Mouse (Mus musculus) kidney, embryonic 14.5 days (tissue): ENCODE results near the gene Phldb1. TPM values are rescaled to one million over a fixed set of nuclear protein-coding genes. Genes with fewer than 3 reads are reported as not detected.
"Not testable (repeated sequence)": the region's sequence is repeated elsewhere in the genome, so short reads cannot be mapped to it uniquely, and the experiment has no call there.

Experiments
- ATAC-seq: fragments of 200-750 bp; cut with Nextera tagmentation; 2 replicates; pipeline ENCODE4 v1.8.0; 2017; ENCODE audit warnings: moderate number of reproducible peaks, mild to moderate bottlenecking, moderate TSS enrichment, moderate library complexity; ENCODE audit not compliant: low FRiP score, low TSS enrichment
- H3K27ac ChIP-seq: fragments of 300-500 bp; sonication (generic); 2 replicates; pipeline ENCODE4 v1.5.1; 2014; ENCODE audit warnings: low read depth, mild to moderate bottlenecking, low read length, moderate library complexity, mixed read lengths
- H3K27me3 ChIP-seq: fragments of 300-500 bp; sonication (generic); 2 replicates; pipeline ENCODE4 v1.6.1; 2014; ENCODE audit warnings: mild to moderate bottlenecking, low read length; ENCODE audit not compliant: control insufficient read depth, insufficient read depth
- H3K36me3 ChIP-seq: fragments of 300-500 bp; sonication (generic); 2 replicates; pipeline ENCODE4 v1.6.1; 2014; ENCODE audit warnings: low read length, mixed read lengths; ENCODE audit not compliant: control insufficient read depth, insufficient read depth
- H3K4me1 ChIP-seq: fragments of 300-500 bp; sonication (generic); 2 replicates; pipeline ENCODE4 v1.6.1; 2014; ENCODE audit warnings: low read length, mixed read lengths; ENCODE audit not compliant: control insufficient read depth, insufficient read depth
- H3K4me2 ChIP-seq: fragments of 300-500 bp; sonication (generic); replicated peaks from 2 replicates; pipeline ENCODE4 v1.6.1; 2014; ENCODE audit warnings: low read depth, mild to moderate bottlenecking, low read length
- H3K4me3 ChIP-seq: fragments of 300-500 bp; sonication (generic); 2 replicates; pipeline ENCODE4 v1.5.1; 2014; ENCODE audit warnings: mild to moderate bottlenecking, low read length
- H3K9ac ChIP-seq: fragments of 300-500 bp; sonication (generic); 2 replicates; pipeline ENCODE4 v1.6.1; 2014; ENCODE audit warnings: low read depth, mild to moderate bottlenecking, low read length, moderate library complexity
- H3K9me3 ChIP-seq: fragments of 300-500 bp; sonication (generic); 2 replicates; pipeline ENCODE4 v1.6.1; 2016; ENCODE audit warnings: low read length; ENCODE audit not compliant: control insufficient read depth
- WGBS: fragments of 180-500 bp; shearing (Covaris S2); extraction: QIAGEN DNeasy Blood & Tissue Kit; methylation state at CpG from one replicate; pipeline ENCODE4 v1.1.7; 2014; 5-methylcytosine and 5-hydroxymethylcytosine counted together
- polyA plus RNA-seq: library from polyadenylated mRNA; unstranded; fragments of >200 nt; fragmentation: Nextera tagmentation; extraction: Ambion mirVana; gene quantifications from 2 replicates; pipeline ENCODE4 v1.2.1, GENCODE M21; 2014

Phldb1 gene
- polyA plus RNA-seq, 1 experiment from 2014 or later: 28.7 TPM

GRCm38 (mm10) chr9:44644186-44644585 is 90.8 kb downstream of the Phldb1 start:
- Histone ChIP-seq H3K27me3 (no peaks in the 10 kb centered on the region), H3K4me3 (no peak overlapping the region), H3K27ac (no peak overlapping the region), H3K4me1 (no peaks in the 10 kb centered on the region), H3K36me3 (peaks cover 3% of the 10 kb centered on the region; the same call in 1 of the 2 replicates), H3K9ac (no peak overlapping the region), H3K4me2 (no peak overlapping the region), H3K9me3 (no peaks in the 10 kb centered on the region)
- ATAC-seq: no peak
- WGBS: 89% methylated on average over 2 of the region's 2 CpGs

GRCm38 (mm10) chr9:44643103-44643502 is 91.9 kb downstream of the Phldb1 start:
- H3K36me3 ChIP-seq: peaks cover 11% of the 10 kb centered on the region
- no peak for ATAC-seq
- H3K9ac ChIP-seq: no peak overlapping the region
- H3K27ac ChIP-seq: no peak overlapping the region
- H3K4me3 ChIP-seq: no peak overlapping the region
- no peaks in the 10 kb centered on the region for H3K9me3 ChIP-seq
- 98% methylated on average over 7 of the region's 7 CpGs for WGBS
- no peaks in the 10 kb centered on the region for H3K4me1 ChIP-seq
- no peak overlapping the region for H3K4me2 ChIP-seq
- H3K27me3 ChIP-seq: no peaks in the 10 kb centered on the region

GRCm38 (mm10) chr9:44641616-44642015 is 93.4 kb downstream of the Phldb1 start:
- Histone ChIP-seq H3K4me1 (no peaks in the 10 kb centered on the region), H3K27ac (no peak overlapping the region), H3K9me3 (no peaks in the 10 kb centered on the region), H3K4me2 (no peak overlapping the region), H3K36me3 (peaks cover 26% of the 10 kb centered on the region), H3K4me3 (no peak overlapping the region), H3K9ac (no peak overlapping the region), H3K27me3 (no peaks in the 10 kb centered on the region)
- WGBS: 100% methylated on average over 2 of the region's 2 CpGs
- no peak for ATAC-seq

- Histone ChIP-seq H3K27me3 (no peaks in the 10 kb centered on the region), H3K4me3 (no peak overlapping the region), H3K27ac (no peak overlapping the region), H3K36me3 (peaks cover 34% of the 10 kb centered on the region), H3K9me3 (no peaks in the 10 kb centered on the region), H3K9ac (no peak overlapping the region), H3K4me1 (no peaks in the 10 kb centered on the region), H3K4me2 (no peak overlapping the region)
- no peak for ATAC-seq
- 95% methylated on average over 3 of the region's 3 CpGs for WGBS
These were observed 94.2 kb downstream of the Phldb1 start for GRCm38 (mm10) chr9:44640646-44641357.

GRCm38 (mm10) chr9:44640028-44640427 is 95.0 kb downstream of the Phldb1 start:
- H3K9ac ChIP-seq, H3K4me3 ChIP-seq, ATAC-seq, H3K27me3 ChIP-seq, H3K27ac ChIP-seq, H3K9me3 ChIP-seq, H3K4me1 ChIP-seq, H3K4me2 ChIP-seq: not testable (repeated sequence)
- peaks cover 42% of the 10 kb centered on the region for H3K36me3 ChIP-seq
- 77% methylated on average over 1 of the region's 1 CpGs for WGBS

GRCm38 (mm10) chr9:44638726-44639125 is 96.3 kb downstream of the Phldb1 start:
- 91% methylated on average over 9 of the region's 9 CpGs for WGBS
- not testable (repeated sequence) for H3K4me2 ChIP-seq, H3K4me1 ChIP-seq, ATAC-seq, H3K27me3 ChIP-seq, H3K27ac ChIP-seq, H3K9me3 ChIP-seq, H3K9ac ChIP-seq, H3K4me3 ChIP-seq
- peaks cover 55% of the 10 kb centered on the region for H3K36me3 ChIP-seq

- no peaks in the 10 kb centered on the region for H3K4me1 ChIP-seq
- H3K27me3 ChIP-seq: no peaks in the 10 kb centered on the region
- no peak overlapping the region for H3K9ac ChIP-seq
- H3K9me3 ChIP-seq: no peaks in the 10 kb centered on the region
- no peak for ATAC-seq
- no peak overlapping the region for H3K4me3 ChIP-seq
- H3K4me2 ChIP-seq: no peak overlapping the region
- WGBS: 84% methylated on average over 15 of the region's 15 CpGs
- H3K36me3 ChIP-seq: peaks cover 66% of the 10 kb centered on the region
- H3K27ac ChIP-seq: no peak overlapping the region
These were observed 97.3 kb downstream of the Phldb1 start for GRCm38 (mm10) chr9:44637551-44638169.

Other genes with a start within 250 kb of the Phldb1 start
- not detected in 2 replicates for gene Cxcr5, start 173.3 kb downstream of the Phldb1 start, polyA plus RNA-seq
- gene Ddx6, start 130.3 kb downstream of the Phldb1 start, polyA plus RNA-seq: 28.2 and 29.1 TPM in 2 replicates
- not detected in 2 replicates for gene Treh, start 62.0 kb downstream of the Phldb1 start, polyA plus RNA-seq
- 116 and 219 TPM in 2 replicates for gene Arcn1, start 32.6 kb upstream of the Phldb1 start, polyA plus RNA-seq
- gene Ift46, start 32.7 kb upstream of the Phldb1 start, polyA plus RNA-seq: 122 and 131 TPM in 2 replicates
- 8.1 and 10.8 TPM in 2 replicates for gene Tmem25, start 64.1 kb upstream of the Phldb1 start, polyA plus RNA-seq
- 22.5 and 31.0 TPM in 2 replicates for gene Ttc36, start 67.9 kb upstream of the Phldb1 start, polyA plus RNA-seq
- gene Kmt2a, start 146.1 kb upstream of the Phldb1 start, polyA plus RNA-seq: 14.9 and 15.2 TPM in 2 replicates
- gene Atp5l, start 185.5 kb upstream of the Phldb1 start, polyA plus RNA-seq: 674 and 931 TPM in 2 replicates
- gene Ube4a, start 230.4 kb upstream of the Phldb1 start, polyA plus RNA-seq: 25.6 and 38.2 TPM in 2 replicates
- gene Cd3g, start 245.2 kb upstream of the Phldb1 start, polyA plus RNA-seq: not detected in 2 replicates
- gene Cd3d, start 246.6 kb upstream of the Phldb1 start, polyA plus RNA-seq: not detected in 2 replicates